Mouse (Mus musculus): Measurements from ENCODE around the gene Grin2b.

DNA sequence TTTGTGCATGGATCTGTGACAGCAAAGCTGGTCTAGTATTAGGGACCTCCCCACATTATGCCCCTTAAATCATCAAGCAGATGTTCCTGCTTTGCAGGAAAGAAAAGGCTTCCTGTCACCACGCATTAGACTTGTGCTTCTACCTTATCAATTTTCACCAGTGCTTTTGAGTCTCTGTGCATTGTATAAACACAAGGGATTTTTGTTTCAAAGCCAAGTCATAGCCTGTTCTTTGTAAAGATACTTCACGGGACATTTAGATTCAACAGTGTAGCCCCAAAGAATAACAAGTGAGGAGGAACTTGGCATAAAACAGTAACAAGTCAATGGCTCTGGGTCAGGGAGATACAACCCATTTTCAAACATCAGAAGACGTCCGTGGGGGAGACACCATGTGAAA is 498.9 kb downstream of the Grin2b start:
- no peak for TF ChIP-seq CTCF (IDR thresholded peaks at IDR 0.05; ENCODE audit: borderline replicate concordance, insufficient read depth, low read length)
- no peak for TF ChIP-seq POLR2A (IDR thresholded peaks at IDR 0.05; ENCODE audit: low read depth, low read length)
